Mouse (Mus musculus) forebrain, embryonic 15.5 days (tissue): Measurements from ENCODE around the gene Trpv3. TPM values are rescaled to one million over a fixed set of nuclear protein-coding genes. Genes with fewer than 3 reads are reported as not detected.
"Not testable (repeated sequence)": the region's sequence is repeated elsewhere in the genome, so short reads cannot be mapped to it uniquely, and the experiment has no call there.

Experiments
- ATAC-seq: fragments of 200-750 bp; cut with Nextera tagmentation; replicated peaks from 2 replicates; pipeline ENCODE4 v1.8.0; 2017; ENCODE audit warnings: mild to moderate bottlenecking, moderate TSS enrichment, moderate library complexity
- H3K27ac ChIP-seq: fragments of 300-500 bp; sonication (generic); replicated peaks from 2 replicates; pipeline ENCODE4 v1.5.1; 2015; ENCODE audit warnings: mild to moderate bottlenecking, inconsistent platforms
- H3K27me3 ChIP-seq: fragments of 300-500 bp; sonication (generic); 2 replicates; pipeline ENCODE4 v1.6.1; 2015; ENCODE audit warnings: inconsistent platforms
- H3K36me3 ChIP-seq: fragments of 300-500 bp; sonication (generic); 2 replicates; pipeline ENCODE4 v1.6.1; 2015; ENCODE audit warnings: mild to moderate bottlenecking, inconsistent platforms
- H3K4me1 ChIP-seq: fragments of 300-500 bp; sonication (generic); 2 replicates; pipeline ENCODE4 v1.6.1; 2015; ENCODE audit warnings: inconsistent platforms
- H3K4me2 ChIP-seq: fragments of 300-500 bp; sonication (generic); replicated peaks from 2 replicates; pipeline ENCODE4 v1.6.1; 2015; ENCODE audit warnings: mild to moderate bottlenecking, inconsistent platforms
- H3K4me3 ChIP-seq: fragments of 300-500 bp; sonication (generic); 2 replicates; pipeline ENCODE4 v1.5.1; 2015; ENCODE audit warnings: mild to moderate bottlenecking, inconsistent platforms
- H3K9ac ChIP-seq: fragments of 300-500 bp; sonication (generic); replicated peaks from 2 replicates; pipeline ENCODE4 v1.6.1; 2015; ENCODE audit warnings: mild to moderate bottlenecking, inconsistent platforms
- H3K9me3 ChIP-seq: fragments of 300-500 bp; sonication (generic); 2 replicates; pipeline ENCODE4 v1.6.1; 2016; ENCODE audit warnings: inconsistent platforms
- WGBS: fragments of 180-500 bp; shearing (Covaris S2); methylation state at CpG from one replicate; pipeline ENCODE4 v1.1.7; 2015; ENCODE audit warnings: mixed read lengths; 5-methylcytosine and 5-hydroxymethylcytosine counted together
- polyA plus RNA-seq: library from polyadenylated mRNA; unstranded; fragments of >200 nt; fragmentation: Nextera tagmentation; extraction: Ambion mirVana; gene quantifications from 2 replicates; pipeline ENCODE4 v1.2.1, GENCODE M21; 2015

Gene Trpv3
- polyA plus RNA-seq, 1 experiment from 2014 or later, result 0.09 TPM

GRCm38 (mm10) chr11:73315961-73316360 lies 48.8 kb downstream of the Trpv3 start:
- Histone ChIP-seq H3K9ac (no peak overlapping the region), H3K4me2 (no peak overlapping the region), H3K9me3 (no peaks in the 10 kb centered on the region), H3K27me3 (no peaks in the 10 kb centered on the region), H3K4me3 (no peak overlapping the region), H3K27ac (no peak overlapping the region), H3K36me3 (no peaks in the 10 kb centered on the region), H3K4me1 (no peaks in the 10 kb centered on the region)
- 49% methylated on average over 3 of the region's 3 CpGs for WGBS
- ATAC-seq, result no peak

- H3K4me1 ChIP-seq, H3K36me3 ChIP-seq, ATAC-seq, H3K27me3 ChIP-seq, H3K4me2 ChIP-seq, H3K9me3 ChIP-seq, H3K9ac ChIP-seq, H3K27ac ChIP-seq, H3K4me3 ChIP-seq: not testable (repeated sequence)
- 82% methylated on average over 2 of the region's 2 CpGs for WGBS
These were observed 51.4 kb downstream of the Trpv3 start for GRCm38 (mm10) chr11:73318581-73318980.

- not testable (repeated sequence) for H3K4me2 ChIP-seq, H3K27ac ChIP-seq, H3K9ac ChIP-seq, H3K9me3 ChIP-seq, H3K36me3 ChIP-seq, H3K4me1 ChIP-seq, H3K27me3 ChIP-seq, H3K4me3 ChIP-seq, ATAC-seq
- WGBS, result 94% methylated on average over 13 of the region's 13 CpGs
These were observed 53.9 kb downstream of the Trpv3 start for GRCm38 (mm10) chr11:73321064-73321463.

- Histone ChIP-seq H3K4me1 (no peaks in the 10 kb centered on the region), H3K9ac (no peak overlapping the region), H3K36me3 (no peaks in the 10 kb centered on the region), H3K4me3 (no peak overlapping the region), H3K9me3 (no peaks in the 10 kb centered on the region), H3K27me3 (no peaks in the 10 kb centered on the region), H3K4me2 (no peak overlapping the region), H3K27ac (no peak overlapping the region)
- 74% methylated on average over 9 of the region's 9 CpGs for WGBS
- no peak for ATAC-seq
These were observed 57.0 kb downstream of the Trpv3 start for GRCm38 (mm10) chr11:73323906-73324830.

GRCm38 (mm10) chr11:73326485-73326886 lies 59.3 kb downstream of the Trpv3 start:
- Histone ChIP-seq H3K9ac (no peak overlapping the region), H3K4me1 (no peaks in the 10 kb centered on the region), H3K27me3 (no peaks in the 10 kb centered on the region), H3K9me3 (no peaks in the 10 kb centered on the region), H3K4me2 (no peak overlapping the region), H3K27ac (no peak overlapping the region), H3K36me3 (no peaks in the 10 kb centered on the region), H3K4me3 (no peak overlapping the region)
- WGBS, result 72% methylated on average over 12 of the region's 12 CpGs
- ATAC-seq, result no peak

- ATAC-seq, result no peak
- no peak overlapping the region for H3K4me3 ChIP-seq
- no peaks in the 10 kb centered on the region for H3K9me3 ChIP-seq
- H3K36me3 ChIP-seq, result no peaks in the 10 kb centered on the region
- no peak overlapping the region for H3K9ac ChIP-seq
- no peaks in the 10 kb centered on the region for H3K27me3 ChIP-seq
- H3K4me2 ChIP-seq, result no peak overlapping the region
- H3K4me1 ChIP-seq, result no peaks in the 10 kb centered on the region
- WGBS, result 79% methylated on average over 4 of the region's 4 CpGs
- H3K27ac ChIP-seq, result no peak overlapping the region
These were observed 60.2 kb downstream of the Trpv3 start for GRCm38 (mm10) chr11:73327361-73327760.

- ATAC-seq, result no peak
- Histone ChIP-seq H3K27ac (no peak within 1 kb of the TSS), H3K9ac (no peak within 1 kb of the TSS), H3K4me3 (no peak within 1 kb of the TSS), H3K9me3 (no peaks in the 10 kb centered on the region), H3K36me3 (no peaks in the 10 kb centered on the region), H3K4me1 (no peaks in the 10 kb centered on the region), H3K4me2 (no peak within 1 kb of the TSS), H3K27me3 (no peaks in the 10 kb centered on the region)
- WGBS, result 86% methylated on average over 27 of the region's 27 CpGs
These were observed 62.3 kb downstream of the Trpv3 start, which contains the start of the genes Aspa, Gm49340 and Spata22 for GRCm38 (mm10) chr11:73329442-73329841. TSS of gene Aspa (minus strand) at chr11:73329596. TSS of gene Gm49340 (plus strand) at chr11:73329741. TSS of gene Spata22 (plus strand) at chr11:73329741.

GRCm38 (mm10) chr11:73333357-73333756 lies 66.2 kb downstream of the Trpv3 start:
- H3K4me2 ChIP-seq, result no peak overlapping the region
- H3K27ac ChIP-seq, result no peak overlapping the region
- WGBS, result 67% methylated on average over 2 of the region's 2 CpGs
- no peaks in the 10 kb centered on the region for H3K9me3 ChIP-seq
- H3K9ac ChIP-seq, result no peak overlapping the region
- H3K27me3 ChIP-seq, result no peaks in the 10 kb centered on the region
- H3K4me3 ChIP-seq, result no peak overlapping the region
- H3K36me3 ChIP-seq, result no peaks in the 10 kb centered on the region
- H3K4me1 ChIP-seq, result no peaks in the 10 kb centered on the region
- ATAC-seq, result no peak

- Histone ChIP-seq H3K36me3 (no peaks in the 10 kb centered on the region), H3K9ac (no peak overlapping the region), H3K4me3 (no peak overlapping the region), H3K4me1 (no peaks in the 10 kb centered on the region), H3K9me3 (no peaks in the 10 kb centered on the region), H3K27ac (no peak overlapping the region), H3K27me3 (no peaks in the 10 kb centered on the region), H3K4me2 (no peak overlapping the region)
- WGBS, result 85% methylated on average over 4 of the region's 4 CpGs
- ATAC-seq, result no peak
These were observed 69.7 kb downstream of the Trpv3 start for GRCm38 (mm10) chr11:73336919-73337318.

Other genes starting within 250 kb of the Trpv3 start
- gene Camkk1, start 248.4 kb upstream of the Trpv3 start, polyA plus RNA-seq, result 19.6 TPM in 2 replicates
- 10.7 and 11.1 TPM in 2 replicates for gene Ncbp3, start 219.6 kb upstream of the Trpv3 start, polyA plus RNA-seq
- gene Itgae, start 176.8 kb upstream of the Trpv3 start, polyA plus RNA-seq, result 0.18 and 0.34 TPM in 2 replicates
- 7.6 and 7.7 TPM in 2 replicates for gene Haspin, start 129.1 kb upstream of the Trpv3 start, polyA plus RNA-seq
- gene P2rx5, start 107.0 kb upstream of the Trpv3 start, polyA plus RNA-seq, result 1.0 and 1.3 TPM in 2 replicates
- 131 and 132 TPM in 2 replicates for gene Emc6, start 90.4 kb upstream of the Trpv3 start, polyA plus RNA-seq
- gene Tax1bp3, start 90.3 kb upstream of the Trpv3 start, polyA plus RNA-seq, result 172 and 173 TPM in 2 replicates
- gene Ctns, start 68.3 kb upstream of the Trpv3 start, polyA plus RNA-seq, result 17.4 and 21.5 TPM in 2 replicates
- gene Shpk, start 67.9 kb upstream of the Trpv3 start, polyA plus RNA-seq, result 1.2 and 1.6 TPM in 2 replicates
- gene Trpv1, start 33.1 kb upstream of the Trpv3 start, polyA plus RNA-seq, result 0.14 TPM in 1 of 2 replicates, not detected in the other
- 0.54 and 0.57 TPM in 2 replicates for gene Aspa, start 62.2 kb downstream of the Trpv3 start, polyA plus RNA-seq
- not detected in 2 replicates for gene Gm49340, start 62.4 kb downstream of the Trpv3 start, polyA plus RNA-seq
- gene Spata22, start 62.4 kb downstream of the Trpv3 start, polyA plus RNA-seq, result not detected in 2 replicates
- gene Olfr20, start 83.4 kb downstream of the Trpv3 start, polyA plus RNA-seq, result not detected in 2 replicates
- gene Olfr376, start 103.9 kb downstream of the Trpv3 start, polyA plus RNA-seq, result not detected in 2 replicates
- not detected in 2 replicates for gene Olfr1, start 132.2 kb downstream of the Trpv3 start, polyA plus RNA-seq
- not detected in 2 replicates for gene Olfr378, start 161.1 kb downstream of the Trpv3 start, polyA plus RNA-seq
- not detected in 2 replicates for gene Olfr380, start 190.1 kb downstream of the Trpv3 start, polyA plus RNA-seq
- gene Olfr381, start 224.2 kb downstream of the Trpv3 start, polyA plus RNA-seq, result not detected in 2 replicates
- not detected in 2 replicates for gene Olfr382, start 249.8 kb downstream of the Trpv3 start, polyA plus RNA-seq